Mouse (Mus musculus) mature B cell (primary cell): Measurements from ENCODE around the gene Med23.

Experiments
- in situ Hi-C: fragments of 300-500 bp; cut with MboI; formaldehyde crosslinking; loops from 2 replicates; pipeline ENCODE4 v1.14.3; 2019

Gene Med23

DNA sequence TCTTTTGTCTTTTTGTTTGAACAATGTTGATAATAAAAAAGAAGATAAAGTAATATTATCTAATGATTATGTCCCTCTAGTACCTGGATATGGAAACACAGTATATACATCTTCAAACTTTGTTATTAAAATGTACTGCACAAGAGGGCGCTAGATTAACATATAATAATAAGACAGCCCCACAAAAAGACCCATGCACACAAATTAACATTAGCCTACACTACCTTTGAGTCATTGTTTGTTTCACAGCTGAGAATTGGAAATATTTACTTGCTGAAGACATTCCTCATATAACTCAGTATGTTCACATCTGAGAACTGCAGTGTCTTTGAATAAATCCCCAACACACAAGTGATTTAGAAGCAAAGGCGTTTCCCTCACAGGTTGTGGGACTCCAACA, 91.3 kb downstream of the Med23 start:
- in situ Hi-C loops, result loop anchor here (25.0 kb wide), 1 partner anchor 251 kb away; no protein-coding TSS in a partner anchor

DNA sequence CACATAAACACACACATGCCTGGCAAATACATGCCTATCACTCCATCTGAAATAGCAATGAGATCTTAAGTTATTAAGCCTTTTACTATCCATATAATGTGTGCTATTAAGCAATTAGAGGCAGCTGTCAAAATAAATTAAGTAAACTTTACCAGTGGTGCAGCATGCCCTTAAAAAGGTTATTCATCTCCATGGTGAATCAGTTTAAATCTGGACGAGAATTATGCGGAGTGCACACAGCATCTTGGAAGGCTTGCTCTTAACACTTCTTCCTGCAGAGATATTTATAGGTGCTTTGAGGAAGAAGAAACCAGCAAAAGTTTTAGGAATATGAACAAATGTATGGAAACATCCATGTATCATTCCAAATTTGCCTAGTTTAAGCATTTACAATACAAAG, 92.1 kb downstream of the Med23 start:
- in situ Hi-C loops, result loop anchor here (25.0 kb wide), 1 partner anchor 250 kb away; no protein-coding TSS in a partner anchor
